ENCODE assay signal across 17 mouse cellular contexts in genomic region chr11:34518566-34518965, GRCm38 (mm10).
DNase-seq lines count a peak whose midpoint lies in the region; ATAC-seq and TF ChIP-seq lines count a peak whose summit lies in the region.
"Had no signal": no experiment of that assay in that cellular context is flagged by ENCODE, and none has a peak within 500 bp of the region (broad histone marks: within the 10 kb centered on the region; RNA-seq: fewer than 3 reads in every experiment).

No protein-coding gene starts in this region.

- no peaks in the 10 kb centered on the region for H3K9me3 ChIP-seq in forebrain, embryonic 15.5 days
- no peaks in the 10 kb centered on the region for H3K9me3 ChIP-seq in limb, embryonic 11.5 days (ENCODE audit: control insufficient read depth, low read length)
- H3K9me3 ChIP-seq: heart, embryonic 15.5 days; kidney, embryonic 15.5 days had no signal

- ATAC-seq in forebrain, embryonic 15.5 days (replicated peaks) = peak; percentile 68
- ATAC-seq in limb, embryonic 11.5 days (ENCODE audit: insufficient number of reproducible peaks, low FRiP score, low TSS enrichment, low read depth) = no peak
- ATAC-seq: inflammation-experienced regulatory T-cells, adult 6 months had no signal

- H3K27me3 ChIP-seq in forebrain, embryonic 15.5 days = no peaks in the 10 kb centered on the region
- H3K27me3 ChIP-seq in limb, embryonic 11.5 days (ENCODE audit: control insufficient read depth, insufficient read depth, low read length) = no peaks in the 10 kb centered on the region
- H3K27me3 ChIP-seq in kidney, adult 2 months (replicated peaks; ENCODE audit: control insufficient read depth, insufficient read depth, low read length) = no peaks in the 10 kb centered on the region
- H3K27me3 ChIP-seq: heart, embryonic 15.5 days; kidney, embryonic 15.5 days had no signal

- no peaks in the 10 kb centered on the region for H3K4me1 ChIP-seq in forebrain, embryonic 15.5 days
- H3K4me1 ChIP-seq in limb, embryonic 11.5 days (ENCODE audit: control insufficient read depth, insufficient read depth, low read length) = no peaks in the 10 kb centered on the region
- H3K4me1 ChIP-seq in kidney, adult 2 months (ENCODE audit: control insufficient read depth, insufficient read depth, low read length) = no peaks in the 10 kb centered on the region
- H3K4me1 ChIP-seq: heart, embryonic 15.5 days; kidney, embryonic 15.5 days had no signal

- no peak overlapping the region for H3K27ac ChIP-seq in forebrain, embryonic 15.5 days (replicated peaks)
- H3K27ac ChIP-seq in limb, embryonic 11.5 days (replicated peaks; ENCODE audit: low read depth, low read length) = no peak overlapping the region
- no peak overlapping the region for H3K27ac ChIP-seq in kidney, adult 2 months (ENCODE audit: insufficient read depth, low read depth, low read length)
- H3K27ac ChIP-seq: heart, embryonic 15.5 days; kidney, embryonic 15.5 days; layer of hippocampus, adult 2 months; liver, embryonic 14.5 days had no signal

- no peak for TF ChIP-seq POLR2A in kidney, adult 2 months (IDR thresholded peaks at IDR 0.05; ENCODE audit: low read depth, low read length)

- no peak overlapping the region for H3K4me2 ChIP-seq in forebrain, embryonic 15.5 days (replicated peaks)
- no peak overlapping the region for H3K4me2 ChIP-seq in limb, embryonic 11.5 days (ENCODE audit: low read depth, severe bottlenecking)
- H3K4me2 ChIP-seq: heart, embryonic 15.5 days; kidney, embryonic 15.5 days had no signal

- H3K36me3 ChIP-seq in forebrain, embryonic 15.5 days = no peaks in the 10 kb centered on the region
- H3K36me3 ChIP-seq in limb, embryonic 11.5 days (ENCODE audit: control insufficient read depth, insufficient read depth, low read length) = no peaks in the 10 kb centered on the region
- H3K36me3 ChIP-seq in kidney, adult 2 months (ENCODE audit: control insufficient read depth, insufficient read depth, low read length) = no peaks in the 10 kb centered on the region
- H3K36me3 ChIP-seq: heart, embryonic 15.5 days; kidney, embryonic 15.5 days had no signal

- H3K4me3 ChIP-seq in forebrain, embryonic 15.5 days = no peak overlapping the region
- no peak overlapping the region for H3K4me3 ChIP-seq in limb, embryonic 11.5 days (ENCODE audit: low read depth, low read length)
- H3K4me3 ChIP-seq in kidney, adult 2 months (ENCODE audit: insufficient read depth, low read depth, low read length) = no peak overlapping the region
- H3K4me3 ChIP-seq: heart, embryonic 15.5 days; kidney, embryonic 15.5 days; layer of hippocampus, adult 2 months had no signal

- WGBS in forebrain, embryonic 15.5 days = 49% methylated on average over 5 of the region's 5 CpGs
- WGBS in limb, embryonic 11.5 days = 60% methylated on average over 5 of the region's 5 CpGs
- 50% methylated on average over 5 of the region's 5 CpGs for WGBS in kidney, adult 2 months

- intact Hi-C loops in left cerebral cortex, postnatal 36 days (cut with DNase I) = no loop called here

- H3K9ac ChIP-seq in forebrain, embryonic 15.5 days (replicated peaks) = no peak overlapping the region
- H3K9ac ChIP-seq in limb, embryonic 11.5 days (ENCODE audit: low read length) = no peak overlapping the region
- H3K9ac ChIP-seq: heart, embryonic 15.5 days; kidney, embryonic 15.5 days; liver, embryonic 14.5 days had no signal

- DNase-seq in embryo, embryonic 11 days = peak; percentile 24
- DNase-seq in embryo, embryonic 10 days (ENCODE audit: low spot score) = no peak
- DNase-seq in brain, adult 2 months (ENCODE audit: low read depth, low spot score) = peak; percentile 16
- peak; percentile 45 for DNase-seq in limb, embryonic 11.5 days (ENCODE audit: low spot score)
- no peak for DNase-seq in kidney, adult 2 months
- DNase-seq in testis, postnatal 10 days (ENCODE audit: low spot score) = no peak
- no peak for DNase-seq in left cerebral cortex, postnatal 36 days (ENCODE audit: low spot score in 2 of 2)
- DNase-seq: adrenal gland, postnatal 10 days; B cell, adult 2 months; gastrocnemius, postnatal 25 days; midbrain, embryonic 14.5 days had no signal

- TF ChIP-seq CTCF in kidney, adult 2 months (conservative IDR thresholded peaks at IDR 0.05; ENCODE audit: insufficient read depth, insufficient read length, low read depth, low read length) = no peak

Comparison
In these comparisons a context has a peak if more than half of its experiments do, and no peak if none do; other contexts are left out.
1. DNase-seq: peak in embryo, embryonic 11 days (single experiment), brain, adult 2 months (single experiment) and limb, embryonic 11.5 days (single experiment); none in embryo, embryonic 10 days (single experiment), kidney, adult 2 months (single experiment), testis, postnatal 10 days (single experiment) and left cerebral cortex, postnatal 36 days (0 of 2).